Mouse (Mus musculus) heart, embryonic 15.5 days (tissue): ENCODE results near the gene Zfpm1. TPM values are rescaled to one million over a fixed set of nuclear protein-coding genes. Genes with fewer than 3 reads are reported as not detected.

Source experiments
- ATAC-seq: fragments of 200-750 bp; cut with Nextera tagmentation; replicated peaks from 2 replicates; pipeline ENCODE4 v1.8.0; 2017; ENCODE audit warnings: low read depth, moderate TSS enrichment; ENCODE audit not compliant: insufficient number of reproducible peaks, insufficient read depth, low FRiP score
- H3K27ac ChIP-seq: fragments of 300-500 bp; sonication (generic); 2 replicates; pipeline ENCODE4 v1.5.1; 2015; ENCODE audit warnings: mild to moderate bottlenecking, inconsistent platforms
- H3K27me3 ChIP-seq: fragments of 300-500 bp; sonication (generic); 2 replicates; pipeline ENCODE4 v1.6.1; 2015; ENCODE audit warnings: inconsistent platforms
- H3K36me3 ChIP-seq: fragments of 300-500 bp; sonication (generic); 2 replicates; pipeline ENCODE4 v1.6.1; 2015; ENCODE audit warnings: mild to moderate bottlenecking, inconsistent platforms
- H3K4me1 ChIP-seq: fragments of 300-500 bp; sonication (generic); replicated peaks from 2 replicates; pipeline ENCODE4 v1.6.1; 2015; ENCODE audit warnings: inconsistent platforms
- H3K4me2 ChIP-seq: fragments of 300-500 bp; sonication (generic); 2 replicates; pipeline ENCODE4 v1.6.1; 2015; ENCODE audit warnings: inconsistent platforms, mild to moderate bottlenecking, moderate library complexity
- H3K4me3 ChIP-seq: fragments of 300-500 bp; sonication (generic); 2 replicates; pipeline ENCODE4 v1.5.1; 2015; ENCODE audit warnings: mild to moderate bottlenecking, inconsistent platforms
- H3K9ac ChIP-seq: fragments of 300-500 bp; sonication (generic); 2 replicates; pipeline ENCODE4 v1.6.1; 2015; ENCODE audit warnings: mild to moderate bottlenecking, inconsistent platforms
- H3K9me3 ChIP-seq: fragments of 300-500 bp; sonication (generic); replicated peaks from 2 replicates; pipeline ENCODE4 v1.6.1; 2016; ENCODE audit warnings: inconsistent platforms
- WGBS: fragments of 180-500 bp; shearing (Covaris S2); methylation state at CpG from one replicate; pipeline ENCODE4 v1.1.7; 2015; ENCODE audit warnings: mixed read lengths; 5-methylcytosine and 5-hydroxymethylcytosine counted together
- polyA plus RNA-seq: library from polyadenylated mRNA; unstranded; fragments of >200 nt; fragmentation: Nextera tagmentation; extraction: Ambion mirVana; gene quantifications from 2 replicates; pipeline ENCODE4 v1.2.1, GENCODE M21; 2015

Gene Zfpm1
- polyA plus RNA-seq, 1 experiment from 2014 or later: 3.8 TPM

DNA sequence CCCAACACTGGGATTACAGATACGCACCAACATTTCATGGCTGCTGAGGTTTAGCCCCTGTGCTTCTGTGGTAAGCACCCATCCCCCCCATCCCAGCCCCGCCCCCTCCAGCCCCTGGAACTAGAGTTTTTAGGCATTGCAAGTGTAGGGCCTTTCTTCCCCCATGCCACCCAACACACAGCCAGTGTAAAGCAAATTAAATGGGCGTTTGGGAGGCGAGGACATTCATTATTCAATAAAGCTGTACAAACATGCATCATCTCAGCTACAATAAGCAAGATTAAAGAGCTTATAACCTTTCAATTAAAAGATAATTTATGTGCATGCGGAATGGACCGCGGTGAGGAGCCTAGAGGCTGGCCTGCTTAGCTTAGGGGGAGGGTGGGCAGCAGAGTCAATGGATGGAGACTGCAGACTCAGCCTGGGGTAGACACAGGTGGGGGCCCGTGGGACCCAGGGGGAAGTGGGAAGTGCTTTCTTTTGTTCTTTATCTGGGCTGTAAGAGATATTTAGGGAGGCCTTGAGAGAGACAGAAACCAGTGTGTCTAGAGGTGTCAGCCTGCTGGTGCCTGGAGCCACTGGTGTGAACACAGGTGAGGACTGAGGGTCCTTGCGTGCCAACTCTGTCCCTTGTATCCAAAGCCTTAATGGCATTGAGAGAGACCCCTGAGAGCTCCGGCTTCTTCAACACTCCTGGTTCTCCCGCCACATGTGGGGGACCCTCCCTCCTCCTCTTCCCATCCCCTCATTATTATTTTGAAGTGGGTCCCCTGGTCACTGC is 68.6 kb downstream of the Zfpm1 start:
- no peaks in the 10 kb centered on the region for H3K9me3 ChIP-seq
- 0 out of 2 replicates have a peak, but pooled peaks cover 8% of the 10 kb centered on the region for H3K27me3 ChIP-seq
- H3K27ac ChIP-seq: no peak overlapping the region
- 45% methylated on average over 11 of the region's 11 CpGs for WGBS
- no peaks in the 10 kb centered on the region for H3K36me3 ChIP-seq
- peaks cover 28% of the 10 kb centered on the region for H3K4me1 ChIP-seq
- no peak overlapping the region for H3K4me3 ChIP-seq
- ATAC-seq: no peak
- H3K4me2 ChIP-seq: no peak overlapping the region
- H3K9ac ChIP-seq: no peak overlapping the region

DNA sequence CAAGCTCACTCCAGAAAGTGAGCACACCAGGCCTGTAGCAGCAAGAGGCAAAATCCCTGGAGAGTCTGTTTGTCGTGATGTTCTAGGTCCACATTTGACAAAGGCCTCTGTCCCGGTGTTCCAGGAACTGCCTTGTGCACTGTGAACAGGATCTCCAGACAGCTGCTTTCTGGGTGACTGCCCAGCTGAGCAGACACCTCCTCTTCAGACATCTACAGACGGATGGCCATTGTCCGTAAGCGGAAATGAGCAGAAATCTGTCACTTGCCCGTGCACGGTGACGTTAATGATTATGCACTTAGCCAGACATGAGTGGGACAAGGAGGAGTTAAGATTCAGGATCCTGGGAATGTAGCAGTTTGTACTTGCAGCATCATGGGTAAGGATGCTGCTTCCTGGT is 72.2 kb downstream of the Zfpm1 start:
- H3K27me3 ChIP-seq: peaks cover 18% of the 10 kb centered on the region; the same call in 1 of the 2 replicates
- no peak overlapping the region for H3K27ac ChIP-seq
- 78% methylated on average over 8 of the region's 8 CpGs for WGBS
- no peaks in the 10 kb centered on the region for H3K9me3 ChIP-seq
- H3K9ac ChIP-seq: no peak overlapping the region
- no peak overlapping the region for H3K4me2 ChIP-seq
- H3K4me3 ChIP-seq: no peak overlapping the region
- ATAC-seq: no peak
- H3K36me3 ChIP-seq: no peaks in the 10 kb centered on the region
- peaks cover 17% of the 10 kb centered on the region for H3K4me1 ChIP-seq

DNA sequence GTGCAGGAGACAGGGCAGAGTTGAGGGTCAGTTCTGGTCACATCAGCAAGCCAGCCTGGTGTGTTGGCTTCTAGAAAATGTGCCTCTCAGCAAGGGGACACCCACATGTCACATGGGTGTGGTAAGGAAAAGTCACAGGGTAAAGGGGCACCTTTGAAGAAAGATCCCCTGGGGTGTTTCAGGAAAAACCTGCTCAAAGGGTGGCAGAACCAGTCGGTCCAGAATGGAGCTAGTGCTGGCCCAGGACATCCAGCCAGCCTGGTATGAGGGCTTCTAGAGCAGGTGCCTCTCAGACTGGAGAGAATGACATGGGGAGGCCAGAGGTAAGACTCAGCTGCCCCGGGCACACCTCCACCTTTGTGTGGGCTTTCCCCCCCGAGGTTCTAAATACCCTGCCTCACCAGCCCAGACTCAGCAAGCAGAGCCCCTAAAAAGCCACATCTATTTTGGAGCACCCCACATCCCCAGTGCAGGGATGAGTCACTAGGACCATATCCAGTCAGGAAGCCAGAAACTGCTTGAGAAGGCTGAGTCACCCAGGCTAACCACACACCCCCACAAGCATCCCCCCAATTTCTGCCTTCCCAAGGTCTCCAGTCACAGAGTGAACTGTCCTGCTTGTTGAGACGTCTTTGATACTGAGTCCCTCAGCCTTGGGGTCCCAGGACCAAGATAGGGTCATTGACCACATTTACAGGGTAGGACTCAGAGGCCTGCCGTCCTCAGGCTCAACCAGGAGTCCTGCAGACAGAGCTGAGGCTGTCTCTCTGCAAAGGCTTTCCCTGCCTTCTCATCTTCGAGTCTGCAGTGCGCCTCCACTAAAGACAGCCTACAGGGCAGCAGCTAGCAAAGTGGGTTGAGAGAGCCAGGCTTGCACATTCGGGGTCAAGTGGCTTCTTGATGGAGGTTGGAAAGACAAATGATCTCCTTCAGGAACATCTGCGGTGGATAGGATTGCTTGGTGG is 74.0 kb downstream of the Zfpm1 start:
- Histone ChIP-seq H3K27me3 (peaks cover 18% of the 10 kb centered on the region; the same call in 1 of the 2 replicates), H3K4me2 (no peak overlapping the region), H3K27ac (no peak overlapping the region), H3K4me1 (no peaks in the 10 kb centered on the region), H3K9ac (no peak overlapping the region), H3K4me3 (no peak overlapping the region), H3K36me3 (no peaks in the 10 kb centered on the region), H3K9me3 (no peaks in the 10 kb centered on the region)
- 66% methylated on average over 9 of the region's 9 CpGs for WGBS
- no peak for ATAC-seq

DNA sequence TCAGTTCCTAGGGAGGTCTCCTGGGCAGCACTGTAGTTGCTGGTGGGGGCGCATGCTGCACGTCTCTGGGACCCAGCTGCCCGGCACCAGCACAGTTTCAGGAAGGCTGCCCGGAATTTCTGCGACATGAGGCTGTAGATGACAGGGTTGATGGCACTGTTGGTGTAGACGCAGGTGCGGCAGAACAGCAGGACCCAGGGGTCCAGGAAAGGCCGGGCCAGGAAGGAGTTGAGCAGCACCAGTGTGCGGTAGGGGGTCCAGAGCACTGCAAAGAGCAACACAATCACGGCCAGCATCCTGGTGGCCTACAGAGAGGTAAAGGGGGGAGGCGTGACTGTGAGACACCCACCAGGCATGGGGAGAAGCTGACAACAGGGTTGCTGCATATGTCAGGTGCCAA is 75.3 kb downstream of the Zfpm1 start:
- Histone ChIP-seq H3K4me3 (no peak overlapping the region), H3K9ac (no peak overlapping the region), H3K27me3 (peaks cover 11% of the 10 kb centered on the region; the same call in 1 of the 2 replicates), H3K36me3 (no peaks in the 10 kb centered on the region), H3K4me2 (no peak overlapping the region), H3K4me1 (no peaks in the 10 kb centered on the region), H3K9me3 (no peaks in the 10 kb centered on the region), H3K27ac (no peak overlapping the region)
- 64% methylated on average over 11 of the region's 11 CpGs for WGBS
- ATAC-seq: no peak

DNA sequence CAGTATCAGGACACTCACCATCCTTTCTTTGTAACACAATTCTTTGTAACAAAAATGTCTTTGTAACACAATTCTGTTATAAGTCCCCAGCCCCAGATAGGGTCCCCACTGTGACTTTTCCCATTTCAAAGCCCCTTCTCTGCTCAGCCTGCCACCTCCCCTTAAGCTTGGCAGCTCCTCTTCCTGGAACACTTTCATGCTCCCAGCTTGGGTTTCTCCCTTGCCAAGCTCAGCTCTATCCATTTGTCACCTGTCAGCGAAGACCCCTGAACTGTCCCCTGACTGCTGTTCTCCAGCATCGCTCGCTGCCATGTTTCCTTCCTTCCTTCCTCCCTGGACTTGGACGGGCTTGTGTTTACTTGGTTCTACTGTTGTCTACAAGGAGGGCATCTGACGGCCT is 75.7 kb downstream of the Zfpm1 start:
- H3K9me3 ChIP-seq: no peaks in the 10 kb centered on the region
- no peak overlapping the region for H3K4me3 ChIP-seq
- no peak overlapping the region for H3K4me2 ChIP-seq
- peaks cover 15% of the 10 kb centered on the region; the same call in 1 of the 2 replicates for H3K27me3 ChIP-seq
- H3K27ac ChIP-seq: no peak overlapping the region
- H3K9ac ChIP-seq: no peak overlapping the region
- 71% methylated on average over 5 of the region's 5 CpGs for WGBS
- H3K4me1 ChIP-seq: no peaks in the 10 kb centered on the region
- H3K36me3 ChIP-seq: no peaks in the 10 kb centered on the region
- ATAC-seq: no peak

DNA sequence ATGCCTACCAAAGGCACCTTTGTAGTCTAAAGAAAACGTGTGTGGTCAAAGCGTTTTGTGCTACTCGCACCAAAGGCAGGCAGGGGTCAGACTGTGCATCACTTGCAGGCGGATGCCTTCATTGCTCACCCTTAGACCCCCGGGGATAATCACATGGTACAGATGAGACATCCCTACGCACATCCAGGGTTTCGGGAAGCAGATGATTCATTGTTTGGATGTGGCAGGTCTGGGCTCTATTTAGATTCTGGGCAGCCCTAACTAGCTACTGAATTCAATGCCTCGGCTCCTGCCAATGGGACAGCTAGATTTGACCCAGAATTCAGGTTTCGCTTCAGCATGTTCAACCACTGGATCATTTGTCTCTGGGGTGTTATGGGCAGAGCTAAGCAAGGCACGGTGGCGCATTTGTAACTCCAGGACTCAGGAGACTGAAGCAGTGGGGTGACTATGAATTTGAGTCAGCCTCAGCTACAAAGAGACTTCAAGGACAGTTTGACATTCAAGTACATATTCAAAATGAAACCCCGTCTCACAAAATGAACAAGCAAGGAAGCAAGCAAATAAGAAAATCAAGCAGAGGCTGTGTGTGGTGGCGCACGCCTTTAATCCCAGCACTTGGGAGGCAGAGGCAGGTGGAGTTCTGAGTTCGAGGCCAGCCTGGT is 77.3 kb downstream of the Zfpm1 start:
- H3K4me3 ChIP-seq: no peak overlapping the region
- ATAC-seq: no peak
- H3K9ac ChIP-seq: no peak overlapping the region
- no peak overlapping the region for H3K27ac ChIP-seq
- H3K36me3 ChIP-seq: no peaks in the 10 kb centered on the region
- H3K27me3 ChIP-seq: peaks cover 24% of the 10 kb centered on the region; the same call in 1 of the 2 replicates
- H3K4me2 ChIP-seq: no peak overlapping the region
- WGBS: 80% methylated on average over 15 of the region's 15 CpGs
- no peaks in the 10 kb centered on the region for H3K9me3 ChIP-seq
- H3K4me1 ChIP-seq: no peaks in the 10 kb centered on the region

DNA sequence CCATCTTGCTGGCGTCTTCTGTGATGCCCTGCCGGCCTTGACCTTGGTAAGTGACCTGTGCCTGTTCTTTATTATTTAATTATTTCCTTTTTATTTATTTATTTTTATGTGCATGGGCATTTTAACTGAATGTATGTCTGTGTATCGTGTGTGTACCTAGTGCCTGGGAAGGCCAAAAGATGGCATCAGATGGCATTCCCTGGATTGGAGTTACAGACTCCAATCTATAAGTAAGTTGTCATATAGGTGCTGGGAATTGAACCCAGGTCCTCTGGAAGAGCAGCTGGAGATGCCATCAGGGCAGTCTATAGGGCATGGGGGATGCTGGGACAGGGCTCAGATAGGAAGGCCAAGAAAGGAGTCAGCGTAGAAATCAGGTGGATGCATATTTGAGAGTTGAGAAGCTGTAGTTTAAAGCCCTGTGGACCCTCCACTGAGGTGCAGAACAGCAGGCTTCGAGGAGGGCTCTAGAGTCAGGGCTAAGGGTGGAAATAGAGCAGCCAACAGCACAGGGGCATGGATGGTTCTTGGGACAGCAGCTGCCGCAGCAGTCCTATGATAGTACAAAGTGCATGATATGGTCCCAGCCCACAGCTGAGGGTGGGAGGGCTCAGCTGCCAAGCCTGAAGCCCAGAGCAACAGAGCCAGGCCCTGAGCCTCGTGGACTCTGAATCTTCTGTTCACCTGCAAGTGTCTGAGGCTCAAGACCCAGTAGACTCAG is 78.9 kb downstream of the Zfpm1 start, which contains the start of gene Trhr2:
TSS of gene Trhr2 (minus strand) at position 51 of the 721 bp plus-strand sequence.
- no peak for ATAC-seq

DNA sequence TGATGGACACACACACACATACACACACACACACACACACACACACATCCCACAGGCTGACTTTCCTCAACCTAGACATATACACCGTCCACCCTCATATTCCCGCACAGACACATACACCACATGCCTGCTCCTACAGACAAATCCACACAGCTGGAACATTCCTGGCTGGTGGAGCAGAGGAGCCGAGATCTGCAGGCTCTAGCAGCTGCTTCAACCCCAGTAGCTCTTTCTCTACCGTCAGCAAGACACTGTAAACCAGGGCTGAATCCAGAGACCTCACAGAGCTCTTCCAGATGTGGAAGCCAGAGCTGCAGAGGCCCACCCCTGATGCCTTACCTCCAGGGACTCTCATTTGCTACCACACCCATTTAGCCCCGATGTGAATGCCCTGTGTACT is 80.3 kb downstream of the Zfpm1 start:
- no peak overlapping the region for H3K27ac ChIP-seq
- no peaks in the 10 kb centered on the region for H3K4me1 ChIP-seq
- no peak overlapping the region for H3K4me2 ChIP-seq
- ATAC-seq: no peak
- 43% methylated on average over 5 of the region's 5 CpGs for WGBS
- H3K36me3 ChIP-seq: no peaks in the 10 kb centered on the region
- H3K9ac ChIP-seq: no peak overlapping the region
- H3K27me3 ChIP-seq: peaks cover 20% of the 10 kb centered on the region; the same call in 1 of the 2 replicates
- no peaks in the 10 kb centered on the region for H3K9me3 ChIP-seq
- no peak overlapping the region for H3K4me3 ChIP-seq

More for the DNA sequence above, 78.9 kb downstream of the Zfpm1 start, which contains the start of gene Trhr2:
- WGBS: 71% methylated on average over 7 of the region's 7 CpGs
- H3K9ac ChIP-seq: no peak within 1 kb of the TSS
- H3K27ac ChIP-seq: no peak within 1 kb of the TSS
- H3K27me3 ChIP-seq: peaks cover 24% of the 10 kb centered on the region; the same call in 1 of the 2 replicates
- no peak within 1 kb of the TSS for H3K4me2 ChIP-seq
- no peaks in the 10 kb centered on the region for H3K36me3 ChIP-seq
- H3K4me1 ChIP-seq: no peaks in the 10 kb centered on the region
- no peak within 1 kb of the TSS for H3K4me3 ChIP-seq
- no peaks in the 10 kb centered on the region for H3K9me3 ChIP-seq

DNA sequence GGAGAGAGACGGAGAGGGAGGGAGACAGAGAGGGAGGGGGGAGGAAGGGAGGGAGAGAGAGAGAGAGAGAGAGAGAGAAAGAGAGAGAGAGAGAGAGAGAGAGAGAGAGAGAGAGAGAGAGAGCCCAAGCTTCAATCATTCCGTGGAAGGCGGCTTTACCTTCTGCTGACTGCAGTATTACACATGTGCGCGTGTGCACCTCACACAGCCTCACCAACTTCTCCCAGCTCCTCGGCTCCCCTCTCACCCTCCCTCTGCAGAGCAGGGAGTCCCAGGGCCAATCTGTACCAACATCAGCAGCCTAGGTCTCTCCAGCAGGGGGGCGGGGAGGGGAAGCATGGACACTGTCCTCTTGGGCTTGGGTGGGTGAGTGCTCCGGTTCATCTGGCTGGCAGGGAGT is 81.0 kb downstream of the Zfpm1 start:
- H3K4me2 ChIP-seq: no peak overlapping the region
- no peak overlapping the region for H3K9ac ChIP-seq
- ATAC-seq: no peak
- peaks cover 17% of the 10 kb centered on the region; the same call in 1 of the 2 replicates for H3K27me3 ChIP-seq
- H3K27ac ChIP-seq: no peak overlapping the region
- WGBS: 38% methylated on average over 8 of the region's 8 CpGs
- H3K36me3 ChIP-seq: no peaks in the 10 kb centered on the region
- H3K9me3 ChIP-seq: no peaks in the 10 kb centered on the region
- no peaks in the 10 kb centered on the region for H3K4me1 ChIP-seq
- no peak overlapping the region for H3K4me3 ChIP-seq

DNA sequence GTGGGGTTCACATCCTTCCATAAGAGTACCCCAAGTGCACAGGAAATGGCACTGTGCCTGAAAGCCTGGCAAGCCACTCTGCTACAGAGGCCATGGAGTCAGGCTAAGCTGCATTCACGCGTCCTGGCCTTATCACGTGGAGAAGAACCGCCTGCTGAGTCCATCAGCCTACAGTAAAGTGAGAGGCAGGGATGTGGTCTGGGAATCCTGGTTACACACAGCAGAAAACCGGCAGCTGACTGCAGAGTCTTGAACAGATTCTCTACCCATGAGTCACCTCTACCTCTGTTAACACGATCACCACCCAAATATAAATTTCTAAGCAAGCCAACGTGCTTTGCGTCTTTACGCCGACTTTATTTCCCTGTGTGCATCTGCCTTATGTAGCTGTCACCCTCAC is 86.6 kb downstream of the Zfpm1 start:
- no peak overlapping the region for H3K4me2 ChIP-seq
- WGBS: 35% methylated on average over 10 of the region's 10 CpGs
- H3K9me3 ChIP-seq: no peaks in the 10 kb centered on the region
- 0 out of 2 replicates have a peak, but pooled peaks have one; percentile 45 for ATAC-seq
- H3K4me3 ChIP-seq: no peak overlapping the region
- H3K27ac ChIP-seq: no peak overlapping the region
- H3K9ac ChIP-seq: no peak overlapping the region
- H3K27me3 ChIP-seq: peaks cover 4% of the 10 kb centered on the region; the same call in 1 of the 2 replicates
- peaks cover 18% of the 10 kb centered on the region for H3K4me1 ChIP-seq
- H3K36me3 ChIP-seq: no peaks in the 10 kb centered on the region
